Mouse (Mus musculus): ENCODE measurements around the gene Olfr129.

DNA sequence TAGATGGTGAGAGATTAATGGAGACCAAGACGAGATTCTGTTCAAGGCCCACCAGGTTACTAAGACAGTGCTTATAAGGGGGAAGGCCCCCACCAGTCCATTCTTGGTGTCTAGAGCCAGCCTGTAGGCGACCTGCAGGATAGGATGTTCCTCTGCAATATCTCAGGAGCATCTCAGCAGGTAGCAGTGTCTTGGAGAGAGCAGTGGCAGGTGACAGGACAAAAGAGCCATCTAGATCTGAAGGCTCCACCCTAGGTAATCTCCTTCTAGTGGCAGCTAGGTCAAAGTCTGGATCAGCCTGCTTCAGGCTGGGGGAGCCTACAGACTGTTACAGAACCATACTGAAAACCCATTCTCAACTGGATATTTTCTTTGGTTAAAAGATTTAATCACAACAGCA, 54.9 kb downstream of the Olfr129 start:
- TF ChIP-seq CTCF (IDR thresholded peaks at IDR 0.05; ENCODE audit: extremely low read depth, insufficient read depth, insufficient read length, insufficient replicate concordance) = no peak
- no peak for TF ChIP-seq POLR2A (IDR thresholded peaks at IDR 0.05; ENCODE audit: low read depth, low read length)
